Mouse (Mus musculus) gastrocnemius, postnatal 25 days (tissue): ENCODE data around the gene Apol8. TPM values are rescaled to one million over a fixed set of nuclear protein-coding genes. Genes with fewer than 3 reads are reported as not detected.

Source experiments
- DNase-seq: peaks from one replicate; pipeline ENCODE4 v3.0.0; 2022
- long read RNA-seq, 2 experiments: library from polyadenylated mRNA; stranded (forward); transcript quantifications; one replicate each; pipeline ENCODE4 v2.0.0; 2021
- total RNA-seq, 2 experiments: library from RNA; stranded (reverse); gene quantifications; 1 replicate in 1 of 2; 2 replicates in 1 of 2; pipeline ENCODE4 v1.2.3; 2021

Apol8 gene
- total RNA-seq: under 1 TPM in 1 of 2 experiments, not detected in 1; 0.21 TPM
- long read RNA-seq, experiment 1: 0 reads
- long read RNA-seq, experiment 2: 0 reads

DNA sequence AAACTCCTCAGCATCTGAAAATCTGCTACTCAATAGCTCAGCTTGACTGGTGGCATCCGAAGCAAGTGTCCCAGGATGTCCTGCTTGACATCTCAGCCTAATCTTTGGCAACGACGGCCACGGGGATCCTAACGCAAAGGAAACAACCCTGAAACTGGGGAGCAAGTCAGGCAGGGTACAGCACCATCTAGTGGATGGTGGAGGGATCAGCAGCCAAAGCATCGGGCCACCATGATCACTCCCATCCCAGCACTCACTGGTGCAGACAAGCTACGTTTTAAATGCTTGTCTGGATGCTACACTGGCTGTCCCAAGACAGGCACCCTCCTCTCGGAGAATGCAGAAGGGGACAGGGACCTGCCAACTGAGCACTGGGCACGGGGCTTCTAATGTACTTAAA is at the start of gene Apol8:
Apol8 (minus strand) TSS at position 156 of the 400 bp plus-strand sequence.
- DNase-seq: no peak

DNA sequence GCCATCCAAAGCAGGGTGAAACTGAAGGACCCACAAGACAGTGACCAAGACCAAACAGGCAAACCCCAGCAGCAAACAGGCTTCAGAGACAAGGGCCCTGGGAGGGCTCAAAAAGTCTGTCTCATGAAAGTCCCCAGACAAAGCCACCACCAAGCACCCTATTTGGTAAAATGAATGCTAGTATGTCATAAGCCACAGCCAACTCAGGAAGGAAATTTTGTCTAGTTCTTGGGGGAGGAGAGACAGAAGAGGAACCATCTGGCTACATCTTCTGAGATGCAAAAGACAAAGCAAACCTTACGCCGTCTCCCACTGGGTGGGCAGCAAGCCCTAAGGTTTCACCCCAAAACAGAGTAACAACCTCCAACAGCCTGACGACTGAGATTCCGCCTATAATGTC is 48.9 kb upstream of the Apol8 start:
- no peak for DNase-seq

DNA sequence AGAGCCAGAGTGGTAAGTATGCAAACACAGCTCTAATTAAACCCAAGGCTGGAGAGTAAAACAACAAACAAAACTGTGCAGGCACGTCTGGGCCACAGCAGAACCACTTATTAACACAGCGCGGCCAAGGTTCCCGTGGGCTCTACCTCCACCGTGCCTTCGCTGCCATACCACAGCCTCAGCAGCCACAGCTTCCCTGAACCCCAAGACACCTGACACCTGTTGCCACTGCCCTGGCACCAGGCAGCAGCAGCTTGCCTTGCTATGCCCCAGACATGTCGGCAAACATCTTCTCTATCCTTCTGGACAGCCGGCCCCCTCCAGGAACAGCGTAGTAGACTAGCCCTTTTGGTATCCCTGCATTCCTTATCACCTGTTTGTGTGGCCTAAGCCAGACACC is 48.1 kb upstream of the Apol8 start:
- no peak for DNase-seq

DNA sequence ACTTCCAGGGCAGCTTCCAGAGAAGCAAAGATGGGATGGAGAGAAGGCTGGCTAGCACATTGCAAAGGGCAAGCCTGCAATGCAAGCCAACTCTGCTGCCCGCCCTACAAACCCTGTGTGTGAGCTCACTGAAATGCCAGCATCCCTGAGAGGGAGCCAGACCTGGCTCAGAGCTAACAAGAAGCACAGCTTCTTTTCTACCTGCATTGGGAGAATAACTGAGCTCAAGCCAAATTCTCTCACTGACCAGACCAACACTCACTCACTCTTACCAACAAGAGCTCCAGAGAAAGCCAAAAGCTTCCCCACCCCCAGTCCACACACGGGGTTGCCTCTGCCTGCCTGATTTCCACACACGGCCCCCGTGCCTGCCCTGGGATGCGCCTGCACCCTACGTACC is 47.7 kb upstream of the Apol8 start:
- DNase-seq: no peak

DNA sequence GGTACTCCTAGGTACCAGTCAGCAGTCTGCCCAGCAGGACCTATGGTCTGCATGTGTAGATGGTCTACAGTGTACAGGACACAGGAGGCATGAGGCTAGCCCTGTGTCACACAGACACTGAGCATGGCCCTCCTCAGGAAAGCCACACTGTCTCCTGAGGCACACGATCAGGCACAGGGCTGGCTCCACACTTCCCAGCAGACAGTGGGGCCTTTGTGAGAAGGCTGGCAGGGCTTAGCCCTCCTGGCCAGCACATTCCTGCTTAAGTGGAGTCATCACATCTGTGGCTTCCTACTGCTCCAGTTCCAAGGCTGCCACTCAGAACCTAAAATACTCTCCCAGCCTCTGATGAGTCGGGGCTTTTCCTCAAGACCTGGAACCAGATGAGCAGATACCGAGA is 46.9 kb upstream of the Apol8 start:
- no peak for DNase-seq

DNA sequence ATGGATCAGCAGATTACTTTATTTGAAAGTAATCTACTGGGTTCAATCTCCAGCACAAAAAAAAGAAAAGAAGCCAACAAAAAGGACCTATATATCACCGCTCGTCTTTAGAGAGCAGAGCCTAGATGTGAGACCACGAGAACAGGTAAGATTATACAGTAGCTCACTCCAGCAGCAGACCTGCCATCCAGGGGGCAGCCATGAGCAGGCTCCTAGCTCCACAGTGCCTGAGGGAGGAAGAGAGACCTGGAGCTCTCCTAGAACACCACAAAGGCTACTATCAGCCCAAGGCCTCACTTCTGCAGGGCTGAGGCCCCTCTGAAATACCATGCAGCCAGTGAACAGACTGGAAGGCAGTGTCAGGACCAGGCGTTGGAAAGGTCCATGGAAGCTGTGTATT is 46.2 kb upstream of the Apol8 start:
- no peak for DNase-seq

DNA sequence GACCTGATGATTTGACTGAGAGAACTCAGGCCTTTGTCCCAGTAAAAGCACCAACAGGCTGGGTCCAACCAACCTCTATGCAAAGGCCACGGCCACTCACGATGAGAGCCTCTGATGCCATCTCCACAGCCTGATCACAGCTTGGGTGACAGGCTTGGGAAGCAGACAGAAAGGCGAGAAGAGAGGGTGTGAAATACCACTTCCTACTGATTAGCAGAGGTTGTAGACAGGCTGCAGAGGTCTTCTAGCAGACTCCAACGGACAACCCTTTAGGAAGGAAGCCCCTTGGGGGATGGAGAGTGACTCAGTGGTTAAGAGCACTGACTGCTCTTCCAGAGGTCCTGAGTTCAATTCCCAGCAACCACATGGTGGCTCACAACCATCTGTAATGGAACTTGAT is 44.4 kb upstream of the Apol8 start:
- no peak for DNase-seq

DNA sequence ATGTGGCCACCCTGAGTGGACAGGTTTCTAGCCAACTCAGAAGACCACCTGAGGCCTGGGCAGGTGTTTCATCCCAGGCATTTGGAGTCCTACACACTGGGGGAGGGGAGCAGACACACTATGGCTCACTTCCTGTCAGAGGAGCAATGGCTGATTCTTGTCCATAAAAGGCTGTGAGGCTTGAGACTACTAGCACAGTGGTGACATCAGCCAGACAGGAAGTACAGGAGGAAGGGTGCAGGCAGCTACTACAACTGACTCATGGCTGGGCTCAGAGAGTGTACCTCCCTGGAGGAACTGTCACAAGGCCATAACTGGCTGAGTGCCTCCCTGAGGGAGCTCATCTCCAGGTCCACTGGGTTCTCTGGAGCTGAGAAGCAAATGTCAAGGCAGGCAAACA is 43.7 kb upstream of the Apol8 start:
- DNase-seq: peak; percentile 76

DNA sequence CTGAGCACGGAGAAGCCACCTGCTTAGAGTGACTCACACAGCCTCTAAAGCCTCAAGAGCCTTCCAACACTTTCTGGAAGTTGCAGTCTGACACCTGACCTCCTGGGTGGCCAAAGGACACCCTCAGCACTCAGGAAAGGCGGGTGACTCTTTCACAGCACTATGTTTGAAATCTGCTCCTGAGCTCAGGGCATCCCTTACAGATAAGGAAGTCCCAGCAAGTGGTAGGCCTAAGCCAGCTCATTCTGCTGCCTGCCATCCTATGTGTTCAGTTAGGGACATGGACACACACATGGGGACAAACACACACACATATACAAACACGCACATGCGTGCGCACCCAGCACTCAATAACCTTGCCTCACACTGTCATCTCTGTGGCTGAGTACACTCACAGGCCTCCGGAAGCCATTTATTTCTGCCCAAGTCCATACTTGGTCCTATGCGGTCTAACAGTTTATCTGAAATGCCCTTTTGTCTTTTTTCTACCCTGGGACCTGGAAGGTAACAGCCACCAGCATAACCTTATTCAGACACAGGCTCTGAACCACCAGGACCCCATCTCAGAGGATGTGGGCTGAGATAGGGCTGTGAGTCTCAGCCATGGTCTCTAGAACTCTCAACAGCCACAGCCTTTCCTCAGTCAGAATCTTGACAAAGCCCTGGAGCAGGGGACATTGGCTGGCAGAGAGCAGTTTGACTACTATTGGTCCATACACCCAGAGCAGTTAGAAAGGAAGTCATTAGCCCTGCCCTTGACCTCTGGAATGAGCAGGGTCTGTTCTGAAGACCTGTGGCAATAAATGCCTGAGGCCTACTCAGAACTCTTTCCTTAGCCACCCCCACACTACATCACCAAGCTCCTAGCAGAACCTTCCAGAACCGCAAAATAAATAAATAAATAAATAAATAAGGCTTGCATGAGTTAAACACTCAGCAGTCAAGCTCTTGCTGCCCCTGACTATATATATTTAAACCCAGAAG is 43.0 kb upstream of the Apol8 start:
- no peak for DNase-seq

DNA sequence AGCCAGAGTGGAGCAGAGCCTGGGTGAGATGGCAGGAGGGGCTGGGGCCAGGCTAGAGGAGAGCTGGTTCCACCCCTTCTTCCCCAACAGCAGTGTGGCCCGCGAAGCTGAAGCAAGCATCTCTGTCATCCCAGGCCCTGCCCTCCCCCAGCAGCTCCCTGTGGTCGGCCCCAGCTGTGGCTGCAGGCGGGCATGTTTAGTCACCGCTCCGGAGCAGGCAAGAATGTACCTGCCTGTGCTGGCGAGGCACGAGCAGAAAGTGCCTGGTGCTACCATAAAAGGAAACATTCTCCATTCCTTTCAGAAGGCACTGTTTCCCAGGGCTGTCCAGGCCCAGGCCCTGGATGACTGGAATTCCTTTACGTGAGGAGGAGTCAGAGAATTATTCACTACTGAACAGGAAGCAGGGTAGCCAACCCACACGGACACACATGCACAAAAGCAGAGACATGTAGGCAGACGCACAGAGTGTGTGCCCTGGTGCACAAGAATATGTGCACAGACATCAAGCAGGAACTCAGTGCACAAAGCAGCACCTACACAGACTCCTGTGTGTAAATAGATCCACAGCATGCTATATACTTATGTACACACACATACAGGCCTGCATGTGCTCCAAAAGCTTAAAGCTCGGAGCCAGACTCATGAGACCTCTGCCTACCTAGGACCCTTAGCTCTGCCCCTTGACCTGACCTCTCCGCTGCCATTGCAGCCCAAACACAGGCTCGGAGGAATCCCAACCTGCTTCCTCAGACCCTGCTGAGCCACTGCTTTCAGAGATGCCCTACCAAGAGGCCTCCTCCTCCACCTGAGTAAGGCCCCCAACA is 42.1 kb upstream of the Apol8 start:
- DNase-seq: peak; percentile 43

DNA sequence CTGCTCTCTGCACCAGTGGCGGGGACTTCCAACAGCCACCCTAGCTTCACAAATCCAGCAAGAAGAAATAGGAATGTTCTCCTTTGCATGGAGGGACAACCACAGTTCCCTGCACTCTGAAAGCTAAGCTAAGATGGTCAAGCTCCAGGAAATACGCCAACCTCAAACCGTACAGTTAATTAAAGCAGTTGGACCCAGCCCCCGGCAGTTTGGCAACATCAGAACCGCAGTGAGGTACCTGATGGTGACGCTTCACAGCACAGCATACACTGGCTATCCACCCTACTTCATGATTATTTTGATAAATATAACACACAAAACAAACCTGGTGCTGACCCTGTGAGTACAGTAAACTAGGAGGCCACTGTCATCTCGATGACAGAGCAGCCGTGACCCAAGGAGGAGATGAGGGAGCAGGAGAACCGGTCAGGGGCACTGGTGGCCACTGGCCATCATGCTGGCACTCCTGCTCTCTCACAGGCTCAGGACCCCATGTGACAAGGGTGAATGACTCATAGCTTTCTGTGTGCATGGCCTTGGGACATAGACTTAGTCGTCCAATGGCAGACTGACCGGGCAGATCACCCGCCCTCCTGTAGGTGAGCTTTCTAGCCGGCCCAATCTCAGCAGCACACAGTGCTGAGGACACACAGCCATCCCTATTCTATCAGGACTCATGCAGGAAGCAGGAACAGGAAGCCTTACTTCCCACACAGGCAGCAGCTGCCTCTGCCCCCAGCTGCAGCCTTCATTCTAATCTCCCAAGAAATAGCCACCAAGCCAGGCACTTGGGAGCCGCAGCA is 41.0 kb upstream of the Apol8 start:
- no peak for DNase-seq

DNA sequence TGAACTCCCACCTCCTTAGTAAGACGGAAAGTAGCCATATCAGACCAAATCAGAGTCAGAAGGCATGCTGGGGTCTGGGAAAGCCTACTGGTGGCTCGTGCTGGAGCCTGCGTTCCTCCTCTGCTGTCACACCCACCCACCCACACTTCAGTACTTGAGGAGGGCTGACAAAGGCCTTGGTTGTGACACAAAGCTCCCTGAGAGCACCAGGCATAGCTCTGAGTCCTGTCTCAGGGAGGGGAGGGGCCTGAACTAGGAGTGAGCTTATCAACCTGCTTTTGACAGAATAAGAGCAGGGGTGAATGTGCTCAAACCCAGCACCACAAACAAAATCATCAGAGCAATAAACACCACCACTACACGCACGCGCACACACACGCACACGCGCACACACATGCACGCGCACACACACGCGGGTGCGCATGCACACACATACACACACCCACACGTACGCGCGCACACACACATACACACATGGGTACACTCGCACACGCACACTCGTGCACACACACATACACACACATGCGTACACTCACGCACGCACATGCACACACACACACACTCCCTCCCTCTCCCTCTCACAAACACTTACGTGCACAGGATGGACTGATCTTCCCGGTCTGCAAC is 39.7 kb upstream of the Apol8 start:
- no peak for DNase-seq

DNA sequence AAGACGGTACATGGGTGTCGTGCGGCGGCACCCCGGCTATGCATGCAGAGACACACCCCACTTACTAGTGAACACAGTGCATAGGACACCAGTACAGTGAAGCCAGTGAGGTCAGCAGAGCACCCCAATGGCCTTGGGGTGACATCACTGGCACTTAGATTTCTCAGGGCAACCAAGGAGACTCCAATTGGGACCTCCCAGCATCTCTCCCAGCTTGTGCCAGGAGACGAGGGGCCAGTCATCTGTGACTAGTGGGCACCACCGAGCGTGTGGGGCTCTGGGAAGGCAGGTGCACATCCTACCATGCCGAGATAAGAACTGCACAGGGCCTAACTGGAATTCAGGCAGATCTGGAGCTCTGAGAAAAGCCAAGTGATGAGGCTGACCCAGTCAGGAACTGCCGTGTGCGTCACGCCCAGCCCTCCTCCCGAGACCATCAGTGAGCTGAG is 38.1 kb upstream of the Apol8 start:
- DNase-seq: no peak

DNA sequence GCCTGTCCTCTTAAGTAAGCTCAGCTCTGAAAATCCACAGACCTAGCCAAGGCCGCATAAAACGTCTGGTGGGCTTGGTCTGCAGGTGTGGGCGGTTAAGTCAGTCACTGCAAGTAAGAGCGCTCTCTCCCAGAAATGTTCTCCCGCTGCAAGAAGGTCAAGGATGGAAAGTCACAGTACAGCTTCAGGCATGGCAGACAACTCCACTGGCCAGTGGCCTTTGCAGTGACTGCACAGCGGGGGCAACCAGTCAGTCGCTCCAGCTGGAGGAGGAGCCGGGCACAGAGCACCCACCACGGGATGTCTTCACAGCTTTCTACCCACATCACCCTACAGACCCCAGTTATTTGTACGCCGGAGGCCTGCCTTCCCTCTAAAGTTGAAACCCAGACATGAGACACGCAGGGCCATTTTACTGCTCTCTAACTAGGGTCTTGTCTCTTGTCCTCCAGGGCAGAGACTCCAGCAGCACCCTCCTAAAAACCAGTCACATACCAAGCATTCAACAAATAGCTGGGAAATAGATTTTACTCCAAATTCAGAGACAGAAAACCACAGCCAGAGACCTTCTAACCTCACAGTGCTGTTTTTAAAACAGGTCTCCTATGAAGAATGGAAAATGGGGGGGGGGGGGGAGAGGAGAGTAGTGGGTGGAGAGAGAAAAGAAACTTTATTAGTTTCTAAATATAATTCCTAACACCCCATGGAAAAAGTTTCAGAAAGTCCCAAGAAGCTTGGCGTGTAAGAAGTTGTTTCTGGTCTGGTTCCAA is 37.5 kb upstream of the Apol8 start:
- DNase-seq: no peak

DNA sequence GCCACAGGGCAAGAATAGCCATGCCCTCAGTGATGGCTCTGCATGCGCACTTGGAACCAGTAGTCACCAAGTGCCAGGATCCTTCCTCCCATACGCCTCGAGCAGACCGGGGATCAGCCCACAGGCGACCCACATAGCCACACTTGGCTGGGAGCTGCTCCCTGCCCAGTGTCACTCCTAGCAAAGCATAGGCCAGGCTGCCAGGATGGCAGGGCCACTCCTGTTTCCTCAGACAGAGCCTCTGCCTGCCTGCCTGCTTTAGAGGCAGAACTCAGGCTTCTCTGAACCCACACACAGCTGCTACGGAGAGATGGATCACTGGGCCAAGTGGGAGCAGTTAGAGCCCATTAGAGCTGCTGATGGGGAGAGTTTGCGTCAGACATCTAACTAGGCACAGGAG is 36.8 kb upstream of the Apol8 start:
- peak; percentile 71 for DNase-seq

DNA sequence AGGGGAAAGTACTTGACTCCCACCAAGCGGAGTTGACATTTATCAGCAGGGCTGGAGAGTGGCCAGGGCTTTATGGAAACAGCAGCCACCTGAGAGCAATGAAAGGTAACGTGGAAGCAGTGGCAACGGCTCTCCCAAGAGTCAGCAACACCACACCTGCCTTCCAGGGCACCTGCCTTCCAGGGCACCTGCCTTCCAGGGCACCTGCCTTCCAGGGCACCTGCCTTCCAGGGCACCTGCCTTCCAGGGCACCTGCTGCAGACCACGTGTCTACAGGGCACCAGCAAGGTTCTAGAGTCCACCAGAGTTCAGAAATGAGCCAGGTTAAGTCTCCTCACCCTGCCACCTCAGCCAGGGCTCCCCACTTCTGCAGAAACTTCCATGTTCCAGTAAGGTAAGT is 36.3 kb upstream of the Apol8 start:
- no peak for DNase-seq

DNA sequence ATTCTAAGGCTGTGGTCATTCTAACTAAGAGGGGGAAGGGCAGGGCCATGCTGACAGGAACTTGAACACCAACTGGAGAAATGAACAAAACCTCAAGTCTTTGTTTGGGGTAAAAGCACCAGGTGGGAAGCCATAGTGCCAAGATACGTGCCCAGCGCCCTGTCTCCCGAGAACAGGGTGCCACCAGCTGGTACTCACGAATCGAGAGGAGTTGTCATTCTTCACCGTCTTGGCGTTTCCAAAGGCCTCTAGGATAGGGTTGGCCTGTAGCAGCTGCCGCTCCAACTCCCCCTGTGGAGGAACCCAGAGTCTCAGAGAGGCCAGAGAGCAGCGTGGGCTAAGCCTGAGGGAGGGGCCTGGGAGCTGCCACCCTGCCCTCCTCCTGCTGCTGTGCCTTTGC is 35.3 kb upstream of the Apol8 start:
- no peak for DNase-seq

DNA sequence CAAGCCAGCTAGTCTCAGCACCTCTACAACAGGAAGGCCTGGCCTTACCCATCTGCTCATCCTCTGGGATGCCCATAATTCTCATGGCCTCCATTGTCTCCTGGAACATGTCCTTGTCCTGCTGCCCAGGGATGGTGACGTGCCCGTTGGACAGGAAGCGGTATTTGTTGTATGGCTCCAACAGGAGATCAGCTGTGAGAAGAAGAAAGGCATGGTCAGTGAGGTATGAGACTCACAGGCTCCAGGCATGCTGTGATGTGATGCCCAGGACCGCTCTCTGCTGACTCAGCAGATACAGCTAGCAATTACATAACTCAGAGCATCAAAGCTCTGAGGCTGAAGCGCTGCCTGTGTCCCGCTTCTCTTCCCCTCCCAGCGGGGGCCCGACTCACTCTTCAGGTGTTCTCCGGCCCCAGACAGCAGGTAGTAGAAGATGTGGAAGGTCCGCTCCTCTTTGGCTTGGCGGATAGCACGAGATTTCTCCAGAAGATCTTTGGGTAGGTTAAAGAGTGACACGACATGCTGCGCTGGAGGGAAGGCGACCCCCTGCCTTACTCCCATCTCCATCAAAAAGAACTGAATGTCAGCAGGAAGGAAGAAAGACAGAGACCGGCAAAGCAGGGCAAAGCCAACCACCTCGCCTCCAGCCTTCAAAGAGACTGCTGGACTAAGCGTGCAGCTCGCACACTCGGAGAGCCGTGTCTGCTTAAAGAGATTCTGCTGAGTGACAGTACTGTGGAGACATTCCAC is 34.0 kb upstream of the Apol8 start:
- no peak for DNase-seq

DNA sequence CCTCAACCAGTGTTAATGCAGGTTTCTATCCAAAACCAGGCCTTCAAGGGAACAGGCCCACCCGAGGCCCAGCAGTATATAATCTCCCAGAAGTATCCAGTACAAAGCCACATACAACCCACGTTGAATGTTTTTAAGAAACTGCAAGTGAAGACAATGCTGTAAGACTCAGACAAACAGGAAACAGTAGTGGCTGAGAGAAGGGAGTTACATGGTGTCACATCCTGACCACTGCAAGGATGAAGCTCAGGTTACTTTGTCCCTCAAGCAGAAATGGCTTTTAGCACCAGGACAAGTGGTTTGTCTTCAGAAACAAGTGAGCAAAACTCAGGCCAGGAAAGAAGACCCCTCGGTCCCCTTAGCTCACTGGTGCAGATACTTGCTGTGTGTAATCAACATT is 32.4 kb upstream of the Apol8 start:
- no peak for DNase-seq

DNA sequence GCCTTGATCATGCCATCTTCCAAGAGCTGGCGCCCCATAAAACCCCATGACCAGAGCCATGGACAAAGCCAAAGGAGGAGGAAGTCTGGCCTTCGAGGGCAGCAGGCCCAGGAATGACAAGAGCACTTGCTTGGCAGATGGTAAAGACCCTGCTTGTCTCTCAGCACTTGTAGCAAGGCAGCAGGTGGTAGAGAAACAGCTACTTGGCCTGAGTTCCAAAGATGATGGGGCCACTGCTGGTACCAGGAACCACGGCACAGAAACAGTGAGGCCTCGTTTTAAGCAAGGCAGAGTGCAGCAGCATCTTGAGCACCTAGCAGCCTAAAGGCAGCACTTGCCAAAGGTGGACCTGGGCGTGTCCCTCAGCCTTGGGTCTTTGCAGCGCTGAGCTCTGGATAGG is 31.6 kb upstream of the Apol8 start:
- DNase-seq: no peak
